Mouse (Mus musculus) urinary bladder, postnatal 4 days (tissue): ENCODE results near the gene Gm10352.
"Not testable (repeated sequence)": the region's sequence is repeated elsewhere in the genome, so short reads cannot be mapped to it uniquely, and the experiment has no call there.

Experiments used
- DNase-seq, 2 experiments: peaks; one replicate each; pipeline ENCODE4 v3.0.0; 2021 to 2022; ENCODE audit warnings: low spot score in 2 of 2

Gm10352 gene

GRCm38 (mm10) chrY:2900689-2901088 is at the start of gene Gm10352:
TSS of gene Gm10352 (plus strand) at chrY:2900989.
- DNase-seq = not testable (repeated sequence)

- not testable (repeated sequence) for DNase-seq
These were observed 31.5 kb downstream of the Gm10352 start, which contains the start of gene Gm29289 for GRCm38 (mm10) chrY:2932282-2932681. TSS of gene Gm29289 (plus strand) at chrY:2932582.
